Mouse (Mus musculus) kidney, embryonic 16.5 days (tissue): Measurements from ENCODE around the gene Vwa1. TPM values are rescaled to one million over a fixed set of nuclear protein-coding genes. Genes with fewer than 3 reads are reported as not detected.
"Not testable (repeated sequence)": the region's sequence is repeated elsewhere in the genome, so short reads cannot be mapped to it uniquely, and the experiment has no call there.

ENCODE experiments used
- ATAC-seq: fragments of 200-750 bp; cut with Nextera tagmentation; 2 replicates; pipeline ENCODE4 v1.8.0; 2017; ENCODE audit warnings: moderate TSS enrichment; ENCODE audit not compliant: low FRiP score, low TSS enrichment
- H3K27ac ChIP-seq: fragments of 300-500 bp; sonication (generic); 2 replicates; pipeline ENCODE4 v1.5.1; 2014; ENCODE audit warnings: low read length
- H3K27me3 ChIP-seq: fragments of 300-500 bp; sonication (generic); 2 replicates; pipeline ENCODE4 v1.6.1; 2014; ENCODE audit warnings: low read length, control low read depth, mixed read lengths; ENCODE audit not compliant: insufficient read depth
- H3K36me3 ChIP-seq: fragments of 300-500 bp; sonication (generic); 2 replicates; pipeline ENCODE4 v1.6.1; 2014; ENCODE audit warnings: low read length, control low read depth, mixed read lengths; ENCODE audit not compliant: insufficient read depth
- H3K4me1 ChIP-seq: fragments of 300-500 bp; sonication (generic); 2 replicates; pipeline ENCODE4 v1.6.1; 2014; ENCODE audit warnings: low read length, control low read depth, mixed read lengths; ENCODE audit not compliant: insufficient read depth
- H3K4me2 ChIP-seq: fragments of 300-500 bp; sonication (generic); replicated peaks from 2 replicates; pipeline ENCODE4 v1.6.1; 2014; ENCODE audit warnings: low read depth, low read length
- H3K4me3 ChIP-seq: fragments of 300-500 bp; sonication (generic); 2 replicates; pipeline ENCODE4 v1.5.1; 2014; ENCODE audit warnings: mild to moderate bottlenecking, low read length
- H3K9ac ChIP-seq: fragments of 300-500 bp; sonication (generic); replicated peaks from 2 replicates; pipeline ENCODE4 v1.6.1; 2014; ENCODE audit warnings: low read length
- H3K9me3 ChIP-seq: fragments of 300-500 bp; sonication (generic); 2 replicates; pipeline ENCODE4 v1.6.1; 2016; ENCODE audit warnings: low read length, control low read depth
- WGBS: fragments of 180-500 bp; shearing (Covaris S2); extraction: QIAGEN DNeasy Blood & Tissue Kit; methylation state at CpG from one replicate; pipeline ENCODE4 v1.1.7; 2014; 5-methylcytosine and 5-hydroxymethylcytosine counted together
- polyA plus RNA-seq: library from polyadenylated mRNA; unstranded; fragments of >200 nt; fragmentation: Nextera tagmentation; extraction: Ambion mirVana; gene quantifications from 2 replicates; pipeline ENCODE4 v1.2.1, GENCODE M21; 2015

The Vwa1 gene
- polyA plus RNA-seq, 1 experiment from 2014 or later: 11.3 TPM

- no peak overlapping the region for H3K4me3 ChIP-seq
- H3K4me2 ChIP-seq: no peak overlapping the region
- no peak overlapping the region for H3K27ac ChIP-seq
- no peaks in the 10 kb centered on the region for H3K9me3 ChIP-seq
- H3K36me3 ChIP-seq: no peaks in the 10 kb centered on the region; the same call in 1 of the 2 replicates
- H3K4me1 ChIP-seq: peaks cover 20% of the 10 kb centered on the region
- no peak overlapping the region for H3K9ac ChIP-seq
- ATAC-seq: no peak
- WGBS: 90% methylated on average over 1 of the region's 1 CpGs
- no peaks in the 10 kb centered on the region for H3K27me3 ChIP-seq
Measured at GRCm38 (mm10) chr4:155802075-155802474, 27.6 kb upstream of the Vwa1 start.

GRCm38 (mm10) chr4:155793730-155794129 is 19.2 kb upstream of the Vwa1 start:
- H3K9ac ChIP-seq: no peak overlapping the region
- no peaks in the 10 kb centered on the region for H3K27me3 ChIP-seq
- H3K27ac ChIP-seq: no peak overlapping the region
- H3K4me2 ChIP-seq: no peak overlapping the region
- H3K9me3 ChIP-seq: no peaks in the 10 kb centered on the region
- ATAC-seq: no peak
- H3K4me1 ChIP-seq: peaks cover 17% of the 10 kb centered on the region
- WGBS: 53% methylated on average over 2 of the region's 2 CpGs
- H3K4me3 ChIP-seq: no peak overlapping the region
- no peaks in the 10 kb centered on the region for H3K36me3 ChIP-seq

GRCm38 (mm10) chr4:155791240-155791933 is 16.9 kb upstream of the Vwa1 start:
- Histone ChIP-seq H3K4me1 (peaks cover 17% of the 10 kb centered on the region), H3K9me3 (no peaks in the 10 kb centered on the region), H3K36me3 (no peaks in the 10 kb centered on the region), H3K27ac (peak overlapping the region; percentile 65), H3K9ac (peak overlapping the region; percentile 31; the same call in 1 of the 2 replicates), H3K4me2 (peak overlapping the region; percentile 38), H3K27me3 (no peaks in the 10 kb centered on the region), H3K4me3 (no peak overlapping the region)
- 41% methylated on average over 24 of the region's 24 CpGs for WGBS
- ATAC-seq: peak; percentile 67

GRCm38 (mm10) chr4:155790650-155791161 is 16.2 kb upstream of the Vwa1 start:
- no peak overlapping the region for H3K4me3 ChIP-seq
- peaks cover 17% of the 10 kb centered on the region for H3K4me1 ChIP-seq
- peak overlapping the region; percentile 65 for H3K27ac ChIP-seq
- WGBS: 38% methylated on average over 3 of the region's 3 CpGs
- H3K9ac ChIP-seq: no peak overlapping the region
- H3K36me3 ChIP-seq: no peaks in the 10 kb centered on the region
- peak; percentile 70 for ATAC-seq
- no peaks in the 10 kb centered on the region for H3K27me3 ChIP-seq
- no peaks in the 10 kb centered on the region for H3K9me3 ChIP-seq
- no peak overlapping the region for H3K4me2 ChIP-seq

- H3K9me3 ChIP-seq: no peaks in the 10 kb centered on the region
- peaks cover 17% of the 10 kb centered on the region for H3K4me1 ChIP-seq
- H3K27me3 ChIP-seq: no peaks in the 10 kb centered on the region
- peak within 1 kb of the TSS; percentile 65 for H3K27ac ChIP-seq
- 89% methylated on average over 3 of the region's 3 CpGs for WGBS
- H3K9ac ChIP-seq: no peak within 1 kb of the TSS
- ATAC-seq: no peak
- no peaks in the 10 kb centered on the region for H3K36me3 ChIP-seq
- H3K4me2 ChIP-seq: peak within 1 kb of the TSS; percentile 38
- H3K4me3 ChIP-seq: no peak within 1 kb of the TSS
Measured at GRCm38 (mm10) chr4:155790021-155790489, 15.6 kb upstream of the Vwa1 start, which contains the start of gene Ankrd65. TSS of gene Ankrd65 (plus strand) at chr4:155790439.

GRCm38 (mm10) chr4:155788833-155789232 is 14.3 kb upstream of the Vwa1 start:
- H3K4me2 ChIP-seq, H3K27me3 ChIP-seq, H3K36me3 ChIP-seq, H3K9ac ChIP-seq, ATAC-seq, H3K9me3 ChIP-seq, H3K4me3 ChIP-seq, H3K27ac ChIP-seq: not testable (repeated sequence)
- H3K4me1 ChIP-seq: peaks cover 21% of the 10 kb centered on the region
- WGBS: 77% methylated on average over 4 of the region's 4 CpGs

- Histone ChIP-seq H3K4me1 (peaks cover 24% of the 10 kb centered on the region), H3K27ac (no peak overlapping the region), H3K9me3 (no peaks in the 10 kb centered on the region), H3K36me3 (no peaks in the 10 kb centered on the region), H3K4me2 (no peak overlapping the region), H3K9ac (no peak overlapping the region), H3K27me3 (no peaks in the 10 kb centered on the region), H3K4me3 (no peak overlapping the region)
- 90% methylated on average over 3 of the region's 3 CpGs for WGBS
- ATAC-seq: no peak
Measured at GRCm38 (mm10) chr4:155788300-155788699, 13.8 kb upstream of the Vwa1 start.

GRCm38 (mm10) chr4:155785819-155786218 is 11.3 kb upstream of the Vwa1 start, which contains the start of gene Tmem88b:
TSS of gene Tmem88b (minus strand) at chr4:155785874.
- peak within 1 kb of the TSS; percentile 80 for H3K9ac ChIP-seq
- no peak within 1 kb of the TSS for H3K27ac ChIP-seq
- ATAC-seq: no peak
- no peaks in the 10 kb centered on the region for H3K27me3 ChIP-seq
- peak within 1 kb of the TSS; percentile 75 for H3K4me2 ChIP-seq
- H3K4me3 ChIP-seq: peak within 1 kb of the TSS; percentile 56
- WGBS: 72% methylated on average over 5 of the region's 5 CpGs
- no peaks in the 10 kb centered on the region for H3K36me3 ChIP-seq
- H3K9me3 ChIP-seq: no peaks in the 10 kb centered on the region
- H3K4me1 ChIP-seq: peaks cover 15% of the 10 kb centered on the region

GRCm38 (mm10) chr4:155785246-155785645 is 10.7 kb upstream of the Vwa1 start:
- no peak overlapping the region for H3K4me2 ChIP-seq
- H3K9me3 ChIP-seq: no peaks in the 10 kb centered on the region
- H3K4me1 ChIP-seq: peaks cover 15% of the 10 kb centered on the region
- no peak overlapping the region for H3K9ac ChIP-seq
- no peak for ATAC-seq
- no peak overlapping the region for H3K4me3 ChIP-seq
- H3K36me3 ChIP-seq: no peaks in the 10 kb centered on the region
- no peak overlapping the region for H3K27ac ChIP-seq
- no peaks in the 10 kb centered on the region for H3K27me3 ChIP-seq
- WGBS: 81% methylated on average over 10 of the region's 10 CpGs

GRCm38 (mm10) chr4:155784081-155784701 is 9.7 kb upstream of the Vwa1 start:
- ATAC-seq: peak; percentile 90
- Histone ChIP-seq H3K9me3 (no peaks in the 10 kb centered on the region), H3K4me2 (peak overlapping the region; percentile 75), H3K4me3 (peak overlapping the region; percentile 56), H3K27me3 (no peaks in the 10 kb centered on the region), H3K36me3 (no peaks in the 10 kb centered on the region), H3K9ac (peak overlapping the region; percentile 80), H3K4me1 (peaks cover 15% of the 10 kb centered on the region), H3K27ac (peak overlapping the region; percentile 66)
- WGBS: under 1% methylated on average over 52 of the region's 52 CpGs
